Mouse (Mus musculus): ENCODE results near the gene Rundc3a. TPM values are rescaled to one million over a fixed set of nuclear protein-coding genes. Genes with fewer than 3 reads are reported as not detected.

Rundc3a gene
- polyA plus RNA-seq, 1 experiment from 2014 or later: 7.0 TPM

DNA sequence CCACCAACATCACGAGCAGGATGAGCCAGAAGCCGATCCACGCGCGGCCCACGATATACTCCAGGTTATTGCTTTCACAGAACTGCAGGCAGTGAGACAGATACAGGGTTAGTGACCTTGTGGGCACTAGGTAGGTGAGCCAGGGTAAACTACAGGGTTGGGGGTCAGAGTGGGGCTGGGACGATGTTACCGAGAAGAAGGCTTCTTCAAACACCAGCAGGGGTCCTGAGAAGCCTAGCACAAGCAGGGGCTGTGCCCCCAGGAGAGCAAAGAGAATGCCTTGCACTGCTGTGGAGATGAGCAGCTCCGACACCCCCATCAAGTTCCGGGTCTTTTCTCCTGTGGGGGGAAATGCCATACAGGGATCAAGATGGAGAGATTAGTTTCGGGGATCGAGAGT is 37.0 kb upstream of the Rundc3a start:
- Histone ChIP-seq H3K4me2 (ENCODE audit: low read length) (no peak overlapping the region), H3K4me1 (replicated peaks; ENCODE audit: insufficient read depth, low read length) (no peaks in the 10 kb centered on the region), H3K9ac (ENCODE audit: low read depth, low read length) (no peak overlapping the region), H3K27me3 (ENCODE audit: insufficient read depth, low read length) (no peaks in the 10 kb centered on the region), H3K9me3 (replicated peaks; ENCODE audit: low read length) (no peaks in the 10 kb centered on the region), H3K36me3 (ENCODE audit: insufficient read depth, low read length) (no peaks in the 10 kb centered on the region), H3K4me3 (replicated peaks; ENCODE audit: low read depth, low read length) (no peak overlapping the region), H3K27ac (no peak overlapping the region)
- no peak for TF ChIP-seq CTCF (IDR thresholded peaks at IDR 0.05; ENCODE audit: low read depth)
- no peak for DNase-seq (ENCODE audit: low spot score)
- no peak for ATAC-seq (replicated peaks; ENCODE audit: low FRiP score, low read depth)
- 75% methylated on average over 12 of the region's 12 CpGs for WGBS

DNA sequence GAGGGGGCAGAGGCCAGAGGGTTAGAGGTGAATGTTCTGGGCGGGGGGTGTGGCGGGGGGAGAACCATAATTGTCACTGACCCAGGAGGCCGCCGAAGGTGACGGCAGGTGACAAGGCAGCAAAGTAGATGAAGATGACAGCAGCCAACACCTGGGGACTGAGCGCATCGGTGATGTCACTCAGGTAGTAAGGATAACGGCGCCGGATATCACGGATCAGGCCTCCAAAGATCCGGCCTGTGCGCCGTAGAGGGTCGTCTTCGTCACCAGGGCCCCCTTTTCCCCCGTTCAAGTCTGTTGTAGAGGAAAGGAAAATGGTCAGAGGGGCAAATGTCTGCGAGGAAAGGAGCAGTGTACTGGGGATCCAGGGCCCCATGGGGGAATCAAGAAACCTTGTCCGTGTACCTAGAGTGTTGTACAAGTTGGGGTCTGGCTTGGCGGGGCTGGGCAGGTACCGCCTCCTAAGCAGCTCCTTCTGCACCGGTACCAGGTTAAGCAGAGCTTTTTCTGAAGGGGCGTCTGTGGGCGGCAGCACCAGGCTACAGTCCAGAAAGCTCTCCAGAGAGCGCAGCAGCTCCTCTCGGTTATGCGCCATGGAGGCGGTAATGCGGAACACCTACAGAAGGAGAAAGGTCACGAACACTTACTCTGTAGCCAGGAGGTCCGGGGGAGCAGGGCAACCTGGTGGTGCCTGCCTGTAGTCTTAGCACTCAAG is 36.4 kb upstream of the Rundc3a start:
- no peak for DNase-seq (ENCODE audit: low spot score)
- no peak for ATAC-seq (replicated peaks; ENCODE audit: low FRiP score, low read depth)

DNA sequence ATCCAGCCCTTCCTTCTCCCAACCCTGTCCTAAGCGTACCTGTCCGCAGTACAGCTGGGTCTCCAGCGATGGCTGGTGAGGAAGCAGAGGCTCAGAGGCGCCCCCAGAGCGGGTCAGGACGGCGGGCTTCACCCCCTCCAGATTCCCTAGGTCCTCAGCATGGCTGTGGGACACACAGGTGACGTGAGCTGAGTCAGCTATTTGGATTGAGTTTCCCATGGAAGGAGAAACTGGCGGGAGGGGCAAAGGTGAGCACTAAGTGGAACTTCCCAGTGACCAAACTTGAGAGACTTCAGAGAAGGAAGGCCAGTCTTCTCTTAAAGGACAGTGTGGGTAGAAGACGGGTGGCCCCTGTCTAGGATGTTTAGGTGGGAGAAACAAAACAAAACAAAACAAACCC is 34.8 kb upstream of the Rundc3a start:
- Histone ChIP-seq H3K9ac (ENCODE audit: low read depth, low read length) (no peak overlapping the region), H3K4me1 (replicated peaks; ENCODE audit: insufficient read depth, low read length) (no peaks in the 10 kb centered on the region), H3K4me2 (ENCODE audit: low read length) (no peak overlapping the region), H3K27ac (no peak overlapping the region), H3K9me3 (replicated peaks; ENCODE audit: low read length) (no peaks in the 10 kb centered on the region), H3K27me3 (ENCODE audit: insufficient read depth, low read length) (no peaks in the 10 kb centered on the region), H3K4me3 (replicated peaks; ENCODE audit: low read depth, low read length) (no peak overlapping the region), H3K36me3 (ENCODE audit: insufficient read depth, low read length) (no peaks in the 10 kb centered on the region)
- TF ChIP-seq CTCF (IDR thresholded peaks at IDR 0.05; ENCODE audit: low read depth): no peak
- 71% methylated on average over 10 of the region's 10 CpGs for WGBS
- DNase-seq (ENCODE audit: low spot score) (no peak), ATAC-seq (replicated peaks; ENCODE audit: low FRiP score, low read depth) (no peak)

More for the DNA sequence above, 36.4 kb upstream of the Rundc3a start:
- Histone ChIP-seq H3K27ac (no peak overlapping the region), H3K4me1 (replicated peaks; ENCODE audit: insufficient read depth, low read length) (no peaks in the 10 kb centered on the region), H3K9ac (ENCODE audit: low read depth, low read length) (no peak overlapping the region), H3K36me3 (ENCODE audit: insufficient read depth, low read length) (no peaks in the 10 kb centered on the region), H3K4me3 (replicated peaks; ENCODE audit: low read depth, low read length) (no peak overlapping the region), H3K27me3 (ENCODE audit: insufficient read depth, low read length) (no peaks in the 10 kb centered on the region), H3K9me3 (replicated peaks; ENCODE audit: low read length) (no peaks in the 10 kb centered on the region), H3K4me2 (ENCODE audit: low read length) (no peak overlapping the region)
- no peak for TF ChIP-seq CTCF (IDR thresholded peaks at IDR 0.05; ENCODE audit: low read depth)
- 66% methylated on average over 31 of the region's 31 CpGs for WGBS

DNA sequence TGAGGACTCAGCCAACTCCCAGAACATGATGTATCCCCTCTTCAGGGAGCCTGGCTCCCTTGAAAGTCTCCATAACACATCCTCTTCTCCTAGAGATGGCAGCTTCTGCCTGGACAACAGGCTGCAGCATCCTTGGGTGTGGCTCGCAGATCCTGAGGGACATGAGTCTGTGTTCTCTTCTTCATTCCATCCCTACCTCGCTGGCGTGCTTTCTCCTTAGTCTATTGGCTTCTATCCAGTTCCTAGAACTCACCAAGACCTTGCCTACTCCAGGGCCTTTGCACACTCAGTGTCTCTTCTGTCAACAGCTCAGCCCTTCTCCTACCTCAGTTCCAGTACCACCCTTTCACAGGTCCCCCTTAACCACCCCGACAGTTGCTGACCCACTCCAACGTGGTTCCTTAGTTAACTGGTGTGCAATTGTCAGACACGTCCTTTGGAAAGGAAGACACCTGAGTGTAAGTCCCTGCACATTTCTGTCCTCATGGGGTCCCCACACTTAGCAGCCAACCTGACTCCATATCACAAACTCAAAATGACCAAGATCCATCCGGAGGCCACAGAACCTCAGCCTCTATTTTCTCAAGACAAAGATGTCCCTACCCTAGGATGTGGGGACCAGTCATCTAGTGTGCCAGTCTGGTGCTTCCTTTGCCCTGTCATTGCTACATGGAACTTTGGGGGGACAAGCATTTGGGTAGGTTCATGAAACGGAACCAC is 31.3 kb upstream of the Rundc3a start:
- Histone ChIP-seq H3K4me2 (ENCODE audit: low read length) (no peak overlapping the region), H3K36me3 (ENCODE audit: insufficient read depth, low read length) (no peaks in the 10 kb centered on the region), H3K4me1 (replicated peaks; ENCODE audit: insufficient read depth, low read length) (no peaks in the 10 kb centered on the region), H3K9me3 (replicated peaks; ENCODE audit: low read length) (no peaks in the 10 kb centered on the region), H3K27me3 (ENCODE audit: insufficient read depth, low read length) (no peaks in the 10 kb centered on the region), H3K4me3 (replicated peaks; ENCODE audit: low read depth, low read length) (no peak overlapping the region), H3K27ac (no peak overlapping the region), H3K9ac (ENCODE audit: low read depth, low read length) (no peak overlapping the region)
- no peak for DNase-seq (ENCODE audit: low spot score)
- ATAC-seq (replicated peaks; ENCODE audit: low FRiP score, low read depth): no peak
- 89% methylated on average over 8 of the region's 8 CpGs for WGBS
- no peak for TF ChIP-seq CTCF (IDR thresholded peaks at IDR 0.05; ENCODE audit: low read depth)

DNA sequence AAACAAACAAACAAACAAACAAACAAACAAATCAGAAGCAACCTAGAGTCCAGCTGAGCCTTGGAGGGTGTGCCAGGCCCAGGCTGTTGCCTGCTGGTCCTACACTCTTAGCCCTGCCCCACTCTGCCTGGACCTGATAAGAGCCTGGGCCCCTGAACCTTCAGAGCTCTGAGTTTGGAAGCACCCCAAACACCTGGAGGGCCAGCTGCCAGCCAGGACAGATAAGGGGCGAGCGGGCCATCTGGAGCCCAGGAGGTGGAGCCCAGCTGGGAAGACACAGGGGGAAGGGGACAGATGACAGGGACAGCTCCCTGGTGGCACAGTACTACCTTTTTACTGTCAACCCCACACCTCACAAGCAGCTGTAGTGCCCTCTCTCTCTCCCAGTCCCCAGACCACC is 29.6 kb upstream of the Rundc3a start:
- H3K36me3 ChIP-seq (ENCODE audit: insufficient read depth, low read length): no peaks in the 10 kb centered on the region
- no peak for DNase-seq (ENCODE audit: low spot score)
- WGBS: 69% methylated on average over 2 of the region's 2 CpGs
- no peak overlapping the region for H3K9ac ChIP-seq (ENCODE audit: low read depth, low read length)
- no peak overlapping the region for H3K4me2 ChIP-seq (ENCODE audit: low read length)
- ATAC-seq (replicated peaks; ENCODE audit: low FRiP score, low read depth): no peak
- H3K9me3 ChIP-seq (replicated peaks; ENCODE audit: low read length): no peaks in the 10 kb centered on the region
- no peaks in the 10 kb centered on the region for H3K4me1 ChIP-seq (replicated peaks; ENCODE audit: insufficient read depth, low read length)
- no peak overlapping the region for H3K27ac ChIP-seq
- no peak for TF ChIP-seq CTCF (IDR thresholded peaks at IDR 0.05; ENCODE audit: low read depth)
- H3K27me3 ChIP-seq (ENCODE audit: insufficient read depth, low read length): no peaks in the 10 kb centered on the region
- no peak overlapping the region for H3K4me3 ChIP-seq (replicated peaks; ENCODE audit: low read depth, low read length)

DNA sequence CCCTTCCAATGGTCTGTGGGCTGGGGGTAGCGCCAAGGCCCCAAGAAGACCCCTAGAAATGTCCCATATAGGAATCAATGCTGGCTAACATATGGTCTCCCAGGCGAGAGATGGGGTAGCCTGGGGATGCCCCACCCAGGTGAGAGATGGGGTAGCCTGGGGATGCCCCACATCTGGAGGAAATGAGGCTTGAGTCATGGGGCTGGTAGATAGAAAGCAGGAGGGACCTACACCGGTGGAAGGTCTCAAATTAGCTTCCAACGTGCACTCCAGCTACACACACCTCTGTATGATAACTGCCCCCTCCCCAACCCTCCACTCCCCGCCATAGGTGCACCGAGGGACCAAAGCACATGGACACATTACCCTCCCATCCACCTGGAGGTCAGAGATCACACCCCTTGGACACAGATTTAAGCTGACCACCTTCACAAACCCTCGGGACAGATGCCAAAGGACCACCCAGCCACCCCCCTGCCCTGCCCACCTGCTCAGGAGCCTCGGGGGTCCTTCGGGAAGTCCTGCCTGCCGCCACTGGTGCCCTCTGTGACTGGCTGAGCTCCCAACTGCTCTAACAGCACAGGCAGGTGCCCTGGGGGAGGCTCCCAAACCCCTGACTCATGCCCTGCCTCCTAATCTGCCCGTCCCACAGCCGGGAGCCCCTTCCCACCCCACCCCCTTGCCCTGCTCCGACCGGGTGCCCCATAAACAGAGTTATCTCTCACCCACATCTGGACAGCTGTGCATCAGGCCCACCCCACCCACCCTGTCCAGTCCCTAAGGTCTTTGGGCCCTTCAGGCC is 28.4 kb upstream of the Rundc3a start:
- Histone ChIP-seq H3K9me3 (replicated peaks; ENCODE audit: low read length) (no peaks in the 10 kb centered on the region), H3K9ac (ENCODE audit: low read depth, low read length) (no peak overlapping the region), H3K27ac (no peak overlapping the region), H3K4me3 (replicated peaks; ENCODE audit: low read depth, low read length) (no peak overlapping the region), H3K36me3 (ENCODE audit: insufficient read depth, low read length) (no peaks in the 10 kb centered on the region), H3K27me3 (ENCODE audit: insufficient read depth, low read length) (no peaks in the 10 kb centered on the region), H3K4me2 (ENCODE audit: low read length) (no peak overlapping the region), H3K4me1 (replicated peaks; ENCODE audit: insufficient read depth, low read length) (0 out of 2 replicates have a peak, but pooled peaks cover 4% of the 10 kb centered on the region)
- no peak for TF ChIP-seq CTCF (IDR thresholded peaks at IDR 0.05; ENCODE audit: low read depth)
- DNase-seq (ENCODE audit: low spot score): no peak
- ATAC-seq (replicated peaks; ENCODE audit: low FRiP score, low read depth): no peak
- WGBS: 64% methylated on average over 14 of the region's 14 CpGs

Data from kidney, postnatal 0 days (tissue).